Mouse (Mus musculus): ENCODE results near the gene Krtap10-4. TPM values are rescaled to one million over a fixed set of nuclear protein-coding genes. Genes with fewer than 3 reads are reported as not detected.

Gene Krtap10-4
- not detected in 2 replicates for polyA plus RNA-seq (2015; fragmentation: Nextera tagmentation; extraction: Ambion mirVana)

DNA sequence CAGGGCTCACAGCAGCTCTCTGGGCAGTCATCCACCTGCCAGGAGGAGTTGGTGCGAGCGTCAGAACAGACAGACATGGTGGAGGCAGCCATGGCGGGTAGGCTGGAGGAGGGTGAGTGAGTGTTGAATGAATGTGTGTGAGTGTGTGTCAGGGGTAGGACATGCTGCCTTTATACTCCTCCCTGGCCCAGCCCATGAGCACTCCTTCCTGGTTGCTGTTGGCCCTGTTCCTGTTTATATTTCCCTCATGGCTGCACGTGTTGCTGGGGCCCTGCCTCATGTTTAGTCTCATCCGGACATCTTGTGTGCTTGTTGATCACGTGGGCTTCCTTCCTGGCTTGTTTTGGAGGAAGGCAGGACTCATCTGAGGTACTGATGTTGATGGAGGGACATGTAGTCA lies at the start of gene Krtap10-4:
TSS of gene Krtap10-4 (minus strand) at position 145 of the 400 bp plus-strand sequence.
- no peak within 1 kb of the TSS for H3K4me3 ChIP-seq (replicated peaks)
- WGBS, result 71% methylated on average over 6 of the region's 6 CpGs
- ATAC-seq, result no peak

GRCm38 (mm10) chr10:77869651-77870050 lies 42.8 kb upstream of the Krtap10-4 start:
- Histone ChIP-seq H3K27me3 (no peaks in the 10 kb centered on the region), H3K36me3 (no peaks in the 10 kb centered on the region), H3K4me2 (replicated peaks) (no peak overlapping the region), H3K4me3 (replicated peaks) (no peak overlapping the region), H3K9me3 (no peaks in the 10 kb centered on the region; the same call in 1 of the 2 replicates), H3K4me1 (replicated peaks) (no peaks in the 10 kb centered on the region), H3K27ac (no peak overlapping the region), H3K9ac (replicated peaks) (no peak overlapping the region)
- ATAC-seq, result no peak
- 84% methylated on average over 7 of the region's 7 CpGs for WGBS

More for the DNA sequence above, at the start of gene Krtap10-4:
- H3K27me3 ChIP-seq, result no peaks in the 10 kb centered on the region
- no peak within 1 kb of the TSS for H3K27ac ChIP-seq
- no peaks in the 10 kb centered on the region for H3K4me1 ChIP-seq (replicated peaks)
- H3K9me3 ChIP-seq, result 0 out of 2 replicates have a peak, but pooled peaks cover 3% of the 10 kb centered on the region
- no peaks in the 10 kb centered on the region for H3K36me3 ChIP-seq
- H3K9ac ChIP-seq (replicated peaks), result no peak within 1 kb of the TSS
- H3K4me2 ChIP-seq (replicated peaks), result no peak within 1 kb of the TSS

- H3K9ac ChIP-seq (replicated peaks), result no peak overlapping the region
- H3K36me3 ChIP-seq, result no peaks in the 10 kb centered on the region
- H3K4me3 ChIP-seq (replicated peaks), result no peak overlapping the region
- H3K4me2 ChIP-seq (replicated peaks), result no peak overlapping the region
- no peak overlapping the region for H3K27ac ChIP-seq
- no peaks in the 10 kb centered on the region; the same call in 1 of the 2 replicates for H3K9me3 ChIP-seq
- H3K4me1 ChIP-seq (replicated peaks), result 0 out of 2 replicates have a peak, but pooled peaks cover 5% of the 10 kb centered on the region
- H3K27me3 ChIP-seq, result no peaks in the 10 kb centered on the region
- no peak for ATAC-seq
- 60% methylated on average over 1 of the region's 1 CpGs for WGBS
Measured at GRCm38 (mm10) chr10:77867546-77867945, 40.7 kb upstream of the Krtap10-4 start.

DNA sequence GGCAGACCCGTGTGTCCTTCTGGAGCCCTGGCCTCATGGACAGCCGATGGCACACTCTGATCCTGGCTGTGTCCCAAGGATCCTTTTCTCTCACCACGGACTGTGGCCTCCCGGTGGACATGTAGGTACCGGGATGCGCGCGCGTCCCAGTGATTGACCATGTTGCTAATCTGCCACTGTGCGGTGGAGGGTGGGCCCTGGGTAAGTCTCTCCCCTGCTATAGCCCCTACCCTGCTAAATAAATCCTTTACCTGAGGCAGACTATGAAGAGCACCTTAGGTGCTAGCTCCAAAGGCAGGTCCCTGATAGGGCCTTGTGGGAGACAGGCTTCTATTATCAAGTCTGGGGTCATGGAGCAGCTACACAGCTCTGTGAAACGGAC lies 37.9 kb upstream of the Krtap10-4 start:
- Histone ChIP-seq H3K36me3 (no peaks in the 10 kb centered on the region), H3K9me3 (no peaks in the 10 kb centered on the region), H3K27ac (no peak overlapping the region), H3K4me2 (replicated peaks) (peak overlapping the region; percentile 36), H3K27me3 (no peaks in the 10 kb centered on the region), H3K4me1 (replicated peaks) (0 out of 2 replicates have a peak, but pooled peaks cover 5% of the 10 kb centered on the region), H3K4me3 (replicated peaks) (peak overlapping the region; percentile 7; the same call in 1 of the 2 replicates), H3K9ac (replicated peaks) (no peak overlapping the region)
- WGBS, result 37% methylated on average over 11 of the region's 11 CpGs
- peak; percentile 48; the same call in 1 of the 2 replicates for ATAC-seq

DNA sequence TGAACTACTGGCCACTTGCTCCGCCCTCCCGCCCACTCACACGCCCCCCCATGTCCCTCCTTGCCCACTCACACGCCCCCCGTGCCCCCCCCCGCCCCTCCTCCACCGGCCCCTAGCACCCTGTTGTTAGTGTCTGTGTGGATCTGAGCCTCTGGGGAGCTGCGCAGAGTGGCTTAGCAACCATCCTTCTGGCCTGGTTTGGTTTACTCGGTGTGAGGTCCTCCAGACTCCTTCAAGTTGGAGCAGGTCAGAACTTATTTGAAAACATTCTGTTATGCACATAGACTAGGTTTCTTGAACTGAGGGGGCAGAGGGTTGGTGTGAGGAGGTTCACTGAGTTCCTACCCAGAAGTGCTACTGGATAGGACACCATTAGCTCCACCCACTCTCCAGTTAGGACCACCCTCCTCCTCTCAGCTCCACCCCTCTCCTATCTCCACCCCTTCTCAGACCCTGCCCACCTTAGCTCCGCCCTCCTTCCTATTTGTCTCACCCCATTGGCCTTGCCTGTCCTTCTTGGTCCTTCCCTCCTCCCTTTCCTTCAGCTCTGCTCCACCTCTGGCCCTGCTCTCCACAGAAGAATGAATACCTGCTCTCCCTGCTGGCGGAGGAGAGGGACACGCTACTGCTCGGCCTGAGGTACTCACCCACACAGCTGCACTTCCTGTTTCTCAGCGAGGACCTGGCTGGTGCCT lies 37.3 kb upstream of the Krtap10-4 start:
- Histone ChIP-seq H3K4me3 (replicated peaks) (peak overlapping the region; percentile 7; the same call in 1 of the 2 replicates), H3K4me2 (replicated peaks) (peak overlapping the region; percentile 36), H3K9me3 (no peaks in the 10 kb centered on the region), H3K9ac (replicated peaks) (no peak overlapping the region), H3K27ac (no peak overlapping the region), H3K4me1 (replicated peaks) (0 out of 2 replicates have a peak, but pooled peaks cover 5% of the 10 kb centered on the region), H3K27me3 (no peaks in the 10 kb centered on the region), H3K36me3 (no peaks in the 10 kb centered on the region)
- peak; percentile 70 for ATAC-seq
- WGBS, result 47% methylated on average over 14 of the region's 14 CpGs

DNA sequence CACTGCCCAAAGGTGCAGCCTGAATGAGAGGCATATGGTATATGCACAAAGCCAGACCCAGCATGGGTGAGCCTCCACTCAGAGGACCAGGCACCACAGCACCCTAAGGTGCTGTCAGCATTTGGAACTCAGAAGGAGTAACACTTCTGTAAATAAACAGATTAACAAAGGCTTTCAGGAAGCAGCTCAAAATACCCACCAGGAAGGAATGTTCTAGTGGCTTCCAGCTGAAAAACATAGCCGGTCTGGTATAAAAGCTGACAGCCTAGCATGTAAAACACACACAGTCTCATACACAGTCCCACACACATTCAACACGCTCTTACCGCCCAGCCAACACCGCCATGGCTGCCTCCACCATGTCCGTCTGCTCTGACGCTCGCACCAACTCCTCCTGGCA lies 34.8 kb upstream of the Krtap10-4 start, which contains the start of gene Gm3285:
TSS of gene Gm3285 (plus strand) at position 301 of the 400 bp plus-strand sequence.
- H3K4me2 ChIP-seq (replicated peaks), result no peak within 1 kb of the TSS
- no peak within 1 kb of the TSS for H3K27ac ChIP-seq
- H3K27me3 ChIP-seq, result no peaks in the 10 kb centered on the region
- H3K9me3 ChIP-seq, result no peaks in the 10 kb centered on the region
- H3K9ac ChIP-seq (replicated peaks), result no peak within 1 kb of the TSS
- 50% methylated on average over 7 of the region's 7 CpGs for WGBS
- no peak within 1 kb of the TSS for H3K4me3 ChIP-seq (replicated peaks)
- no peak for ATAC-seq
- H3K4me1 ChIP-seq (replicated peaks), result 0 out of 2 replicates have a peak, but pooled peaks cover 5% of the 10 kb centered on the region
- H3K36me3 ChIP-seq, result no peaks in the 10 kb centered on the region

- peaks cover 5% of the 10 kb centered on the region; the same call in 1 of the 2 replicates for H3K4me1 ChIP-seq (replicated peaks)
- no peak within 1 kb of the TSS for H3K4me2 ChIP-seq (replicated peaks)
- WGBS, result 72% methylated on average over 9 of the region's 9 CpGs
- H3K27ac ChIP-seq, result no peak within 1 kb of the TSS
- H3K9me3 ChIP-seq, result 0 out of 2 replicates have a peak, but pooled peaks cover 4% of the 10 kb centered on the region
- no peak for ATAC-seq
- no peak within 1 kb of the TSS for H3K4me3 ChIP-seq (replicated peaks)
- no peaks in the 10 kb centered on the region for H3K27me3 ChIP-seq
- H3K36me3 ChIP-seq, result no peaks in the 10 kb centered on the region
- no peak within 1 kb of the TSS for H3K9ac ChIP-seq (replicated peaks)
Measured at GRCm38 (mm10) chr10:77852559-77852958, 25.7 kb upstream of the Krtap10-4 start, which contains the start of gene Gm10318. Gm10318 (plus strand) TSS chr10:77852859.

- peaks cover 22% of the 10 kb centered on the region; the same call in 1 of the 2 replicates for H3K9me3 ChIP-seq
- no peak overlapping the region for H3K27ac ChIP-seq
- ATAC-seq, result no peak
- WGBS, result 86% methylated on average over 2 of the region's 2 CpGs
- no peaks in the 10 kb centered on the region for H3K27me3 ChIP-seq
- no peak overlapping the region for H3K9ac ChIP-seq (replicated peaks)
- no peaks in the 10 kb centered on the region for H3K4me1 ChIP-seq (replicated peaks)
- no peaks in the 10 kb centered on the region for H3K36me3 ChIP-seq
- H3K4me2 ChIP-seq (replicated peaks), result no peak overlapping the region
- no peak overlapping the region for H3K4me3 ChIP-seq (replicated peaks)
Measured at GRCm38 (mm10) chr10:77847538-77847937, 20.6 kb upstream of the Krtap10-4 start.

GRCm38 (mm10) chr10:77846961-77847360 lies 20.1 kb upstream of the Krtap10-4 start:
- H3K9me3 ChIP-seq, result peaks cover 22% of the 10 kb centered on the region; the same call in 1 of the 2 replicates
- H3K27me3 ChIP-seq, result no peaks in the 10 kb centered on the region
- no peak overlapping the region for H3K4me2 ChIP-seq (replicated peaks)
- WGBS, result 11% methylated on average over 2 of the region's 2 CpGs
- H3K36me3 ChIP-seq, result no peaks in the 10 kb centered on the region
- no peaks in the 10 kb centered on the region for H3K4me1 ChIP-seq (replicated peaks)
- H3K4me3 ChIP-seq (replicated peaks), result no peak overlapping the region
- no peak overlapping the region for H3K9ac ChIP-seq (replicated peaks)
- no peak for ATAC-seq
- no peak overlapping the region for H3K27ac ChIP-seq

- Histone ChIP-seq H3K27ac (no peak within 1 kb of the TSS), H3K9me3 (peaks cover 22% of the 10 kb centered on the region; the same call in 1 of the 2 replicates), H3K4me1 (replicated peaks) (no peaks in the 10 kb centered on the region), H3K9ac (replicated peaks) (no peak within 1 kb of the TSS), H3K4me3 (replicated peaks) (no peak within 1 kb of the TSS), H3K36me3 (no peaks in the 10 kb centered on the region), H3K27me3 (no peaks in the 10 kb centered on the region), H3K4me2 (replicated peaks) (no peak within 1 kb of the TSS)
- WGBS, result 97% methylated on average over 3 of the region's 3 CpGs
- ATAC-seq, result no peak
Measured at GRCm38 (mm10) chr10:77846503-77846902, 19.6 kb upstream of the Krtap10-4 start, which contains the start of gene Gm36176. Gm36176 (plus strand) TSS chr10:77846803.

DNA sequence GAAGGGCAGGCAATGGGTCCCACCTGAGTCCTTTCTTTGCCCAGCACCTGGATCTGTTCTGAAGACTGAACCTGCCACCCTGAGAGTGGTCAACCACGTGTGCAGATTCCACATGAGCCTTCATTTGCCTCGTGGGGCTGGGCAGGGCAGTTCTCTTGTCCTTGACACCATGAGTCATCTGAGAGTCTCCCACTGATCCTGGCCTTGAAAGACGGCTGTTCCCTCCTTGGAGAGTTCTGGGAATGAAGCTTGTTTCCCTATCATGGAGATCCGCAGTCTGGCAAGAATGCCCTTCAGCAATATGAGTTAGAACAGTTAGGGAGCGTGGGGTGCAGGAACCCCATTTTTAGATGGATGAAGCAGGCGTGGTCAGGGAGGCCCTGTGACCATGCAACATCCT lies 12.1 kb upstream of the Krtap10-4 start:
- no peak overlapping the region for H3K4me3 ChIP-seq (replicated peaks)
- H3K27ac ChIP-seq, result no peak overlapping the region
- H3K36me3 ChIP-seq, result no peaks in the 10 kb centered on the region
- WGBS, result 74% methylated on average over 6 of the region's 6 CpGs
- H3K4me1 ChIP-seq (replicated peaks), result no peaks in the 10 kb centered on the region
- no peaks in the 10 kb centered on the region for H3K27me3 ChIP-seq
- H3K9me3 ChIP-seq, result peaks cover 14% of the 10 kb centered on the region; the same call in 1 of the 2 replicates
- no peak overlapping the region for H3K9ac ChIP-seq (replicated peaks)
- ATAC-seq, result no peak
- no peak overlapping the region for H3K4me2 ChIP-seq (replicated peaks)

DNA sequence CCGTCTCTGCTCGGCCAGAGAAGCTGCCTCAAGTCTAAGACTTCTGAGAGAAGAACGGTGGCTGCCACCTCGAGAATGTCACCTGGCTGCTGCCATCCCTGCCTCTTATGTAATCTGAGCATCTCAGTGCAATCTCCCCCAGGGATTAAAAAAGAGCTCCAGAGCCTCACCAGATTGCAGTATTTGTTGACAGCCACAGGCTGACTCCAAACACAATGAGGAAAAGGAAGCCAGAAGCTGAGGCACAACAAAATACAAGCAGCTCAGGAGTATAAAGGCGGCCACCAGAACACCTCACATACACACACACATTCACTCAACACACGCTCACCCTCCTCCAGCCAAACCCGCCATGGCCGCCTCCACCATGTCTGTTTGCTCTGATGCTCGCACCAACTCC lies 8.8 kb upstream of the Krtap10-4 start, which contains the start of gene Krtap10-10:
TSS of gene Krtap10-10 (plus strand) at position 301 of the 400 bp plus-strand sequence.
- H3K9ac ChIP-seq (replicated peaks), result no peak within 1 kb of the TSS
- H3K4me2 ChIP-seq (replicated peaks), result no peak within 1 kb of the TSS
- 76% methylated on average over 9 of the region's 9 CpGs for WGBS
- no peaks in the 10 kb centered on the region for H3K4me1 ChIP-seq (replicated peaks)
- H3K27ac ChIP-seq, result no peak within 1 kb of the TSS
- ATAC-seq, result no peak
- no peak within 1 kb of the TSS for H3K4me3 ChIP-seq (replicated peaks)
- no peaks in the 10 kb centered on the region for H3K36me3 ChIP-seq
- no peaks in the 10 kb centered on the region for H3K27me3 ChIP-seq
- no peaks in the 10 kb centered on the region; the same call in 1 of the 2 replicates for H3K9me3 ChIP-seq
